Mouse (Mus musculus): ENCODE measurements around the gene Znrf2.
"Not testable (repeated sequence)": the region's sequence is repeated elsewhere in the genome, so short reads cannot be mapped to it uniquely, and the experiment has no call there.

Znrf2 gene

GRCm38 (mm10) chr6:54849179-54850156, 32.8 kb downstream of the Znrf2 start:
- DNase-seq (ENCODE audit: low read depth, low spot score): no peak

DNA sequence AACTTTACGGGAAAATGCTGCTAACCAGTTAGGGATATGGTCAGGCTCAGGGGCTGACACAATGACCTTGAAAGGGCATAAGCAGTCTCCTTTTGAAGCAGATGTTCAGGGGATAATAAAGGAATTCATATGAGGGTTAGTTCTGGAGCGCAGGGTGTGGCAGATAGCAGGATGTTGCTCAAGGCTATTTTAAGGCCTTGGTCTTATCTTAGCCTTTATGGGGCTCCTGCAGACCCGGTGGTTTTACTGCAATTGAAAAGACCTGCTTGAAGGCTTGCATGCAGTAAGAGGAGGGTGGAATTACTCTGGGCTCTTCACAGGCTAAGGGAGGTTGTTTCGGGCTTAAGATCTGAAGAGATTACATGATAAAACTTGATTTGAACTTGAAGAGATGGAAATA, 35.1 kb downstream of the Znrf2 start:
- no peak for DNase-seq (ENCODE audit: low read depth, low spot score)

DNA sequence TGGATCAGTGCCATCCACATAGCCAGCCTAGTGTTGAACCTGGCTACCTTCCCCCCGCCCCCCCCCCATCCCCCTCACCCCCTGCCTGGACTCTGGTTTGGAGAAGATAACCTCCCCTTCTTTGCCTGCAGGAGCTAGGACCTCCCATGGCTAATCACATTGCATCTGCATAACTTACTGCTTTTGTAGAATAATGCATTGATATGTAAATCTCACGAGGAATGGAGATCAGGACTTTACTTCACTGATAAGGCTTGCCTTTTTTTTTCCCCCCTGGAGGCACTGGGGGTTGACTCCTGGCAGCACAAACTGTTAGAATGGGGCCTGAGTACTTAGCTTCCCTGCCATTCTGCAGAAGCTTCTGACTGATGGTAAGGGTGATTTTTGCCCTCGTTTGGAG, 36.0 kb downstream of the Znrf2 start:
- no peak for DNase-seq (ENCODE audit: low read depth, low spot score)

DNA sequence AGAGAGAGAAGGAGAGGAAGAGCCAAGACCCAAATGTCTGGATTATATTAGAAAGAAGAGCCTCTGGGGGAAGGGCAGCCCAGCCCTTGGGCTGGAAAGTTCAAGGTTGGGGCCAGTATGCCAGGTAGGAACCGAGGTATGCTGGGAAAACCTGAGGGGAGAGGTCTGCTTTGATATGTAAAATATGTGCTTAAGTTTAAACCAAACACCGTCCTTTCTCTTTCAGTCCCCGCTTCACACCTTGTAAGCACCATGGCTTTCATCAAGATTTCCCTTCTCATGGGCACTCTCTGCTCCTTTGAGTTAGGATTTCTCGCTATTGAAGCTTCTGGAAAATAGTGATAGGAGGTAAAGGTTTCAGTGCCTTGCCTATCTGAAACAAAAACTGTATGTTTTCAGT, 38.1 kb downstream of the Znrf2 start:
- DNase-seq (ENCODE audit: low read depth, low spot score): no peak

DNA sequence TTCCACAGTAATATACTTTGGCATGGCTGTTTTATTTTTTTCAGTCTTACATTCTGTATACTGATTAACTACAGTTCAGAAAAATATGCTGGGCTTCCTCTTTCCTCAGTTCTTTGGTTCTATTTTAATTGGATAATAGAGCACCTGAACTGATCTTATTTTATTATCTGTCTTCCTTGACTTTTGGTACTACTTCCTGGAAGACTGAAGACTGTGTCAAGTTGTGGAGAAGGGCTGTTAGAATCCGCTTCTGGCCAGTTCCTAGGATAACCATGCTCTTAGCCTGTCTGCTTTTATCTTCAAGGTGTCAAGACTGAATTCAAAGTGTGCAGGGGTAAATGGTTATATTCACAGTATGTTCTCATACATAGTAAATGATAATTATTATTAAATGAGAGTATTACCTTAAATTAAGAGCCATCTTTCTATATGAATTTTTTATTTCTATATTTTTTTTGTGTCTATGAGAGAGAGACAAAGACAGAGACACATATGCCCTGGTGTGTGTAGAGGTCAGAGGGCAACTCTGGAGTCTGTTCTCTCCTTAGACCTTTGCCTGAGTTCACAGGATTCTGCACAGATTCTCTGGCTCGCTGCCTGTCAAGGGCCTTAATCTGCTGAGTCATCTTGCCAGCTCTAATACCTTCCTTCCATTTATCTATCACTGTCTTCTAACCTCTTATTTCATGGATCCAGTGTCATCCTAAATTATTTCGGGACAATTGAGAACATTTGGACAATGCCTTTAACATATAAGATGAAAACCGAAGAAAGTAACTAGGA, 39.3 kb downstream of the Znrf2 start:
- DNase-seq (ENCODE audit: low read depth, low spot score): peak; percentile 5

- DNase-seq (ENCODE audit: low read depth, low spot score): not testable (repeated sequence)
Observed at GRCm38 (mm10) chr6:54859159-54859558, 42.4 kb downstream of the Znrf2 start.

DNA sequence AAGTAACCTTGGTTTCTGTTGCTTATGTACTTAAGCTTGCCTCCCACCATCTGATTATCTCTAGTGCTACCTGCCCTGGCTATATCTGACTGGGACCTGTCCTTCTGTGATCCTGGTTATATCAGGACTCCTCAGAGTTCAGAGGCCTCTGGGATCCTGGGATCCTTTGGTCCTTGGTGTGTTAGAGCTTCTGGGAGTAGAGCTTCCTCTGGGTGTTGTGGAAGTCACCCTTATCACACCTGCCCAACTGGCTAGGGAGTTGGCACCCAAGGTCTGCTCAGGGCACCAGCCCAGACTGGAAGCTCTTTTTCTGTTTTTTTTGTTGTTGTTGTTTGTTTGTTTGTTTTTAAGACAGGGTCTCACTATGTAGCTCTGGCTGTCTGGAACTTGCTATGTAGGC, 43.5 kb downstream of the Znrf2 start:
- DNase-seq (ENCODE audit: low read depth, low spot score): no peak

DNA sequence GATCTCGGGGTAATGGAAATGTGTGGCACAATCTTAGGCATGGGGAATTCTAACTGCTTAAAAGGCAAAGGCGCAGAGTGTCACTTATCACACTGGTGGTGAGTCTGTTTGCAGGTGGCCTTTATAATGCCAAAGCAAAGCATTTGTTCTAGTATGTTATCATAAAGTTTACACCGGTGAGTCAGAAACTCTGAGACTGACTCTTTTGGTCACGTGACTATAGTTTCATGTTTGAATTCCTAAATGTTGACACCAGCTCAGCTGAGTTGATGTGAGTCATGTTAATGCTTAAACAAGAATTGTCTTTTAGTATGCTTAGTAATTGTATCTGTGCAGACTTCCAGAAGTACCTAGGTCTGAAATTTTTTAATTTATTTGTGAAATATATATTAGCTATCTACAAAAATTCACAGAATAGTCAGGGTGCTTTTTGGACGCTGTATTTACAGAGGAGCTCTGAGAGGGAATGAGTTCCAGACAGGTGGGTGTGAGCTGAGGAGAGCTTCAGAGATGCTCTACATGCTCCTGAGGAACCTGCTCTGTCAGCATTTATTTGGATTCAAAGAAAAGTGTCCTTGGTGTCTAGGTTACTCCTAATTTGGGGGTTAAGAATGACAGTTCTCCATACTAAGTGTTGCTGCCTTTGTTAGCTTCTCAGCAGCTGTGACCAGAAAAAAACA, 50.2 kb downstream of the Znrf2 start:
- no peak for DNase-seq (ENCODE audit: low read depth, low spot score)

- DNase-seq (ENCODE audit: low read depth, low spot score): no peak
Observed at GRCm38 (mm10) chr6:54867411-54867745, 50.7 kb downstream of the Znrf2 start.

- DNase-seq (ENCODE audit: low read depth, low spot score): no peak
Observed at GRCm38 (mm10) chr6:54873029-54873428, 56.3 kb downstream of the Znrf2 start.

DNA sequence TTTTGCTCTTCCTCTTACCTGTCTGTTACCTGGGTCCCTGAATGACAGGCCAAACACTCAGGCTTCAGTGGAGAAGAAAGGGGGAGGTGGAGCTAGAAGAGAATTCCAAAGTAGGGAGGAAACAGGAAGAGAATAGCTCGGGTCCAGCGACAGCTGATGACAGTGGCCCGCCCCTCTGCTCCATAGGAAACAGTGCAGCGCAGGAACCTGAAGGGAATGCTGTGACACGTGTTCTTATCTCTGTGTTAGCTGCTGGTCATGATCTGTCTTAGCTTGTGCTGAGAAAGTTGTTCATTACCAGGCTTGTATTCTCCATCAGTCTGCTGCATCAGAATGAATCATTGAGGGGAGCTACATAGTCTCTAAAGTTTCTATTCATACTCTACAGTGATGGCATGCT, 60.1 kb downstream of the Znrf2 start:
- DNase-seq (ENCODE audit: low read depth, low spot score): no peak

- DNase-seq (ENCODE audit: low read depth, low spot score): no peak
Observed at GRCm38 (mm10) chr6:54877651-54878050, 60.9 kb downstream of the Znrf2 start.

GRCm38 (mm10) chr6:54878546-54878945, 61.8 kb downstream of the Znrf2 start:
- no peak for DNase-seq (ENCODE audit: low read depth, low spot score)

DNA sequence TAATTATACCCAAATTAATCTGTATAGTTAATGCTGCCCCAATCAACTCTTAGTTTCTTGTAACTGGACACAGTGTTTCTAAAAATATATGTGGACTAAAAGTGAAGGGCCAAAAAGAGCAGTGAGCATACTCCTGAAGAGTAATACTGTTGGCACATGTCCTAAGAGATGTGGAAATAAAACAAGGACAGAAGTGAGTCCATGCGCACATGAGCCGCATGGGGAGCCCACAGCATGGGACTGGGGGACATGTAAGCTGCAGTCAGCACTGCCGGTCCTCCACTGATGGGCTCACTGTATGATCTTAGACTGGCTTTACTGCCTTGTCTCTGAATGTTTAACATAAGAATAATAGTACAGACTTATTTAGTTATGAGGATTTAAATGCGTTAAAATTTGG, 63.4 kb downstream of the Znrf2 start:
- no peak for DNase-seq (ENCODE audit: low read depth, low spot score)

GRCm38 (mm10) chr6:54883424-54883823, 66.7 kb downstream of the Znrf2 start:
- DNase-seq (ENCODE audit: low read depth, low spot score): no peak

- no peak for DNase-seq (ENCODE audit: low read depth, low spot score)
Observed at GRCm38 (mm10) chr6:54886195-54886594, 69.5 kb downstream of the Znrf2 start.

- DNase-seq (ENCODE audit: low read depth, low spot score): no peak
Observed at GRCm38 (mm10) chr6:54890221-54890620, 73.5 kb downstream of the Znrf2 start.

GRCm38 (mm10) chr6:54891384-54891783, 74.7 kb downstream of the Znrf2 start:
- no peak for DNase-seq (ENCODE audit: low read depth, low spot score)

GRCm38 (mm10) chr6:54900256-54900655, 83.5 kb downstream of the Znrf2 start:
- DNase-seq (ENCODE audit: low read depth, low spot score): no peak

- DNase-seq (ENCODE audit: low read depth, low spot score): no peak
Observed at GRCm38 (mm10) chr6:54902547-54902946, 85.8 kb downstream of the Znrf2 start.

GRCm38 (mm10) chr6:54906053-54907040, 89.6 kb downstream of the Znrf2 start:
- no peak for DNase-seq (ENCODE audit: low read depth, low spot score)
